Mouse (Mus musculus): ENCODE measurements around the gene Edn2.

Gene Edn2

DNA sequence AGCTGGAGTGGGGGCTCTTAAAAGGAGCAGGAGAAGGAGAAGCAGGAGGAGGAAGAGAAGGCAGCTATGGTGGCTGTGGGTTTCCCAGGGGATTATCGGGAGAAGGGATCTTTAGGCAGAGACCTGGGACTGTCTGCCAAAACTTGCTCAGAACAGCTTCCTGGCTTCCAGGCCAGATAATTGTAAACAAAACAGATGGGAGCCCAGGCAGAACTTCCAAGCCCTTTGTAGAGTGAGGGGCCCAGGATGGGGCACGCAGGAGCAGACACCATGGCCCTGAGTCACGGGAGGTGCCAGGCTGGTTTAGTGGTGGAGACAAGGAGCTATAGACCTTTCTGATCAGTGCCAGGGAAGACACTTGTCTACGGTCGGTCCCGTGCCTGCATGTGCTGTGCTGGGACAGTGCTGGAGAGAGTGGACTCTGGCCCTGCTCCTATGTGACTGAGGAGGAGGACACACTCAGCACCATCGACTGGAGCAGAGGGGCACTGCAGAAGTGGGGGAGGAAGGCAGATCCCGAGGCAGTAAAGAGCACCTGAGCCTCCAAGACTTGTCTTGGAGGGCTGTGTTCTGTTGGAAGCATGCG lies 43.4 kb downstream of the Edn2 start:
- no peak for DNase-seq (ENCODE audit: low read depth, low spot score)

DNA sequence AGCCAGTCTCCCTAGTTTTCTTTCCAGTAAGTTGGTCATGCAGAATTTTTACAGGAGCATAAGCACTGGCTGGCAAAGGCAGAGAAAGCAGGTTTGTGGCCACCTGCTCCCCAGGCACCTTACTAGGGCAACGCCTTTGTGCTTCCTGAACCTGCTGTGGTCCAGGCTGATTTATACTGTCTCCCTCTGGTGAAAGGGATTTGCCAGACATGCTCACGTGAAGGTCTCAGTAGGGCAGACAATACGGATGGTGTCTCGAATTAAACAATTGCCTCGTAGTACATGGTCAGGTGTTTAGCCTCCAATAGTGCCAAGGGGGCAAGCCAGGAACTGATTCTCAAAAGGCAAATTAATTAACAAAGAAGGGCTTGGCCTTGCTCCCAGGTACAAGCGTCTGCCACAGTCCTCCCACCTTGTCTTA lies 45.5 kb downstream of the Edn2 start:
- no peak for DNase-seq (ENCODE audit: low read depth, low spot score)

GRCm38 (mm10) chr4:120212080-120212479 lies 51.1 kb downstream of the Edn2 start:
- DNase-seq (ENCODE audit: low read depth, low spot score): no peak

DNA sequence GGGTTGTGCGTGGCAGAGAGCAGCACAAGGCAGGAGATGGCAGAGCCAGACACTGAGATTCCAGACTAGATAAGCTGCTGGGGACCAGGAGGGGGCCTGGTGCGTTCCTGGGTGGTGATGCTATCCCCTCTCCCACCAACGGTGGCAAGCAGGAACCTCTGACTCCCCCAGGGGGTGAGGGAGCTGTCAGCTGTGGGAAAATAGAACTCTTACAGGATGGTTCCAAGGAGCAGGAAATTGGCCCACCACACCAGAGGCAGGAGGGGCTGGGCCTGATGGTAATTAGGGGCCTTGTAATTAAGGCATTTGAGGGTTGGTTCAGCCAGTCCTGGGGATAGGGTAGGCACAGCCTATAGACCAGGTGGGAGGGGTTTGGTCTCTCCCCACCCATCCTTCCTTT lies 51.8 kb downstream of the Edn2 start:
- DNase-seq (ENCODE audit: low read depth, low spot score): no peak

GRCm38 (mm10) chr4:120215915-120216591 lies 55.0 kb downstream of the Edn2 start:
- DNase-seq (ENCODE audit: low read depth, low spot score): peak; percentile 38

DNA sequence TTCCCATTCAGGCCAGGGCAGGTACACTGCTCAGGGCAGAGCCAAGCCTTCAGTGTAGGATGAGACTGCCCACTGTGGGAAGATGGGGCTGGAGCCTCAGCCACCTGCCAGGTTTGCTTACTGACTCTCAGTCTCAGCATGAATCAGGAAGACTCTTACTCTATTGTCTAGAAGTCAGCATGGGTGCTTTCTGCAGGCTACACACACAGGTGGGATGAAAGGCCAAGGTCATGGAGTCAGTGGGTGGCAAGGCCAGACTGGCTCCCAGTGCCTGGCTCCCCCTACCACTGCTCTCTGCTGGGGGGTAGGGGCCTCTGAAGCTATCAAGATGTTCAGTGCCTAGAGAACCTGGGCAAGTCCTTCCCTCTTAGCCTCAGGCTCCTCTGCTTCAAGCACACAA lies 55.9 kb downstream of the Edn2 start:
- no peak for DNase-seq (ENCODE audit: low read depth, low spot score)

All from skeletal muscle tissue, adult 2 months (tissue).